Comparison of ENCODE assay signal across 27 mouse cellular contexts in the genomic region with DNA sequence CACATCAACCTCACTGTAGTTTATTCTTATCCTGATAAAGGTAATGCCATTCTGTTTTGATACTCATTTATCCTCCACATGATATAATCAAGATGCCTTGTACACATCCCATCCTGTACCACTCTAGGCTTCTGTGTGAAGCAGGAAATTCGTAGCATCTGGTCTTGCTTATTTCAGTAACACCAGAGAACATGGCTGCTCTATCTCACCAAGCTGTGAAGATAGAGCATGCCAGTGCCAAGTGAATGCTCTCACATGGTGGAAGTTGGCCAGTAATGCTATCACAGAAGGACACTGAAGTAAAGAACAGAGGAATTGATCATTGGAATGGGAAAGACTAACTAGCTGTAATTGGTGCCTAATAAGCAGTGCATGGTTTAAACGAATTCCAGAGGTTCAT.
DNase-seq lines count a peak whose midpoint lies in the region; ATAC-seq and TF ChIP-seq lines count a peak whose summit lies in the region.
"Had no signal": no experiment of that assay in that cellular context is flagged by ENCODE, and none has a peak within 500 bp of the region (broad histone marks: within the 10 kb centered on the region; RNA-seq: fewer than 3 reads in every experiment).

No protein-coding gene starts in this region.

- peak; percentile 81 for ATAC-seq in forebrain, postnatal 0 days
- ATAC-seq in forebrain, embryonic 12.5 days (ENCODE audit: low FRiP score): no peak
- ATAC-seq in heart, embryonic 16.5 days (replicated peaks; ENCODE audit: extremely low read depth, insufficient read depth, low FRiP score): peak; percentile 39; the same call in 1 of the 2 replicates
- ATAC-seq: forebrain, embryonic 13.5 days; inflammation-experienced regulatory T-cells, adult 6 months; liver, embryonic 12.5 days; liver, postnatal 0 days; midbrain, embryonic 16.5 days; Patski had no signal

- H3K4me1 ChIP-seq in forebrain, postnatal 0 days (ENCODE audit: insufficient read depth): no peaks in the 10 kb centered on the region
- H3K4me1 ChIP-seq in forebrain, embryonic 12.5 days: no peaks in the 10 kb centered on the region; the same call in 1 of the 2 replicates
- peaks cover 45% of the 10 kb centered on the region for H3K4me1 ChIP-seq in heart, embryonic 16.5 days (ENCODE audit: control insufficient read depth, insufficient read depth, low read length)
- peaks cover 26% of the 10 kb centered on the region for H3K4me1 ChIP-seq in heart, embryonic 10.5 days
- H3K4me1 ChIP-seq: liver, embryonic 12.5 days had no signal

- no peaks in the 10 kb centered on the region for H3K36me3 ChIP-seq in forebrain, postnatal 0 days (ENCODE audit: insufficient read depth)
- H3K36me3 ChIP-seq in forebrain, embryonic 12.5 days (replicated peaks): no peaks in the 10 kb centered on the region
- no peaks in the 10 kb centered on the region for H3K36me3 ChIP-seq in heart, embryonic 16.5 days (ENCODE audit: control insufficient read depth, insufficient read depth)
- no peaks in the 10 kb centered on the region for H3K36me3 ChIP-seq in heart, embryonic 10.5 days
- H3K36me3 ChIP-seq: hindbrain, embryonic 10.5 days; hindbrain, embryonic 15.5 days; liver, embryonic 12.5 days had no signal

- no peaks in the 10 kb centered on the region for H3K27me3 ChIP-seq in forebrain, postnatal 0 days (ENCODE audit: insufficient read depth, low read length)
- no peaks in the 10 kb centered on the region for H3K27me3 ChIP-seq in forebrain, embryonic 12.5 days
- no peaks in the 10 kb centered on the region for H3K27me3 ChIP-seq in heart, embryonic 16.5 days (ENCODE audit: control insufficient read depth, insufficient read depth, low read length)
- H3K27me3 ChIP-seq in heart, embryonic 10.5 days (ENCODE audit: insufficient read depth, poor library complexity, severe bottlenecking): no peaks in the 10 kb centered on the region
- H3K27me3 ChIP-seq: forebrain, embryonic 13.5 days; hindbrain, embryonic 15.5 days; liver, embryonic 12.5 days; Patski had no signal

- no peak overlapping the region for H3K9ac ChIP-seq in forebrain, postnatal 0 days
- no peak overlapping the region for H3K9ac ChIP-seq in forebrain, embryonic 12.5 days
- no peak overlapping the region for H3K9ac ChIP-seq in heart, embryonic 16.5 days (ENCODE audit: low read length)
- H3K9ac ChIP-seq: forebrain, embryonic 13.5 days; hindbrain, embryonic 15.5 days; liver, embryonic 12.5 days; liver, postnatal 0 days had no signal

- no peak overlapping the region for H3K4me2 ChIP-seq in forebrain, postnatal 0 days (ENCODE audit: low read depth)
- H3K4me2 ChIP-seq in forebrain, embryonic 12.5 days: no peak overlapping the region
- no peak overlapping the region for H3K4me2 ChIP-seq in heart, embryonic 16.5 days (ENCODE audit: low read depth, low read length)
- H3K4me2 ChIP-seq: forebrain, embryonic 13.5 days; hindbrain, embryonic 15.5 days; liver, embryonic 12.5 days; midbrain, embryonic 11.5 days had no signal

- no peaks in the 10 kb centered on the region for H3K9me3 ChIP-seq in forebrain, postnatal 0 days (ENCODE audit: low read length)
- H3K9me3 ChIP-seq in forebrain, embryonic 12.5 days: no peaks in the 10 kb centered on the region
- H3K9me3 ChIP-seq in heart, embryonic 16.5 days (replicated peaks; ENCODE audit: control insufficient read depth, low read length): no peaks in the 10 kb centered on the region
- no peaks in the 10 kb centered on the region for H3K9me3 ChIP-seq in heart, embryonic 10.5 days
- H3K9me3 ChIP-seq: forebrain, embryonic 13.5 days; hindbrain, embryonic 10.5 days; hindbrain, embryonic 15.5 days; liver, embryonic 12.5 days had no signal

- DNase-seq in forebrain, postnatal 0 days: peak; percentile 29
- no peak for DNase-seq in heart, embryonic 10.5 days (ENCODE audit: low spot score)
- DNase-seq in layer of hippocampus, adult 8-10 months (ENCODE audit: low spot score in 2 of 2): peak; percentile 25 to 32
- no peak for DNase-seq in layer of hippocampus, postnatal 25 days (ENCODE audit: extremely low spot score in 1 of 2, low spot score in 1 of 2)
- no peak for DNase-seq in adrenal gland, postnatal 4 days (ENCODE audit: low spot score in 2 of 2)
- DNase-seq: adrenal gland, postnatal 10 days; cerebellum, adult 11-12 months; cerebellum, adult 9-11 months; kidney, adult 11 months; kidney, postnatal 14 days; left cerebral cortex, postnatal 4 days; liver, postnatal 0 days; lung, postnatal 36 days; thymus, adult 2 months; thymus, postnatal 36 days had no signal

- TF ChIP-seq CTCF in forebrain, postnatal 0 days (IDR thresholded peaks at IDR 0.05; ENCODE audit: low read depth): no peak

- no peak overlapping the region for H3K27ac ChIP-seq in forebrain, postnatal 0 days (ENCODE audit: low read depth, low read length)
- no peak overlapping the region for H3K27ac ChIP-seq in forebrain, embryonic 12.5 days
- 0 out of 2 replicates have a peak overlapping the region, but pooled peaks have one; percentile 19 for H3K27ac ChIP-seq in heart, embryonic 16.5 days (ENCODE audit: low read length)
- H3K27ac ChIP-seq in heart, embryonic 10.5 days: no peak overlapping the region
- H3K27ac ChIP-seq: forebrain, embryonic 13.5 days; hindbrain, embryonic 10.5 days; hindbrain, embryonic 15.5 days; liver, embryonic 12.5 days; stomach, postnatal 0 days had no signal

- H3K4me3 ChIP-seq in forebrain, postnatal 0 days (ENCODE audit: low read depth, low read length): no peak overlapping the region
- no peak overlapping the region for H3K4me3 ChIP-seq in forebrain, embryonic 12.5 days (replicated peaks)
- no peak overlapping the region for H3K4me3 ChIP-seq in heart, embryonic 16.5 days (ENCODE audit: low read length)
- H3K4me3 ChIP-seq in heart, embryonic 10.5 days: no peak overlapping the region
- H3K4me3 ChIP-seq: erythroblast, embryonic 14.5 days; forebrain, embryonic 13.5 days; hindbrain, embryonic 10.5 days; hindbrain, embryonic 15.5 days; liver, embryonic 12.5 days had no signal

- 73% methylated on average over 2 of the region's 2 CpGs for WGBS in forebrain, postnatal 0 days
- WGBS in forebrain, embryonic 12.5 days: 84% methylated on average over 2 of the region's 2 CpGs
- 60% methylated on average over 2 of the region's 2 CpGs for WGBS in heart, embryonic 16.5 days
- 73% methylated on average over 2 of the region's 2 CpGs for whole genome bisulfite sequencing in heart, embryonic 10.5 days

Comparison
In these comparisons a context has a peak if more than half of its experiments do, and no peak if none do; other contexts are left out.
1. DNase-seq: peak in forebrain, postnatal 0 days (single experiment) and layer of hippocampus, adult 8-10 months (2 of 2); none in heart, embryonic 10.5 days (single experiment), layer of hippocampus, postnatal 25 days (0 of 2) and adrenal gland, postnatal 4 days (0 of 2).